1 mouse cellular context compared by ENCODE assay signal in genomic region chr17:78983166-78983565, GRCm38 (mm10).
TF ChIP-seq lines count a peak whose summit lies in the region.

No protein-coding gene starts in this region.

TF ChIP-seq in MEL, 35 proteins besides CTCF, POLR2A, EP300 and RAD21:
- TF ChIP-seq TAL1 (IDR thresholded peaks at IDR 0.05; ENCODE audit: low read length) (no peak), MYB (IDR thresholded peaks at IDR 0.05; ENCODE audit: low read depth, low read length) (no peak), GABPA (IDR thresholded peaks at IDR 0.05; ENCODE audit: low read depth, low read length) (no peak), E2F4 (IDR thresholded peaks at IDR 0.05; ENCODE audit: borderline replicate concordance, low read depth, low read length) (no peak)
